Mouse (Mus musculus) liver, embryonic 14.5 days (tissue): ENCODE measurements around the gene Gngt1.

Experiments used
- CTCF ChIP-seq: IDR thresholded peaks from 2 replicates; pipeline ENCODE4 v1.5.1; 2016; ENCODE audit warnings: antibody characterized with exemption, low read depth, control low read depth
- EP300 ChIP-seq: IDR thresholded peaks from 2 replicates; pipeline ENCODE4 v1.6.1; 2016; ENCODE audit warnings: antibody characterized with exemption, low read depth

DNA sequence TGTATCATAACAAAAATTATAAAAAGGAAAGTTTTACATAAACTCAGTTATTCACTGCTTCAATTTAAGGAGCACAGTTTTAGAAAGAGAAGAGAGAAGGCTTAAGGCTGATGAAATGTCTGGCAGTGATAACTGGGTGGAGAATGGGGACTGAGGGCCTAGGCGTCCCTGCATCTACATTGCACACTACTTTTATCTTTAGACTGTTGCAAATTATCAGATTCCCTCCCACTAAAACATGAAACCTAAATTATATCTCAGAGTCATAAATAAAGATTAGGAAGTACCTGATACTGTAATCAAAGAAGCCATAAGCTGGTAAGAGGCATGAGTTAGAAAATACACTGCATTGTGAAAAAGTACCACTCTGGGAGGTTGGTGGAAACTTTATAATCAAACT lies 48.2 kb downstream of the Gngt1 start:
- TF ChIP-seq EP300 (no peak), CTCF (no peak)
